Mouse (Mus musculus): ENCODE measurements around the gene Gm9945.

DNA sequence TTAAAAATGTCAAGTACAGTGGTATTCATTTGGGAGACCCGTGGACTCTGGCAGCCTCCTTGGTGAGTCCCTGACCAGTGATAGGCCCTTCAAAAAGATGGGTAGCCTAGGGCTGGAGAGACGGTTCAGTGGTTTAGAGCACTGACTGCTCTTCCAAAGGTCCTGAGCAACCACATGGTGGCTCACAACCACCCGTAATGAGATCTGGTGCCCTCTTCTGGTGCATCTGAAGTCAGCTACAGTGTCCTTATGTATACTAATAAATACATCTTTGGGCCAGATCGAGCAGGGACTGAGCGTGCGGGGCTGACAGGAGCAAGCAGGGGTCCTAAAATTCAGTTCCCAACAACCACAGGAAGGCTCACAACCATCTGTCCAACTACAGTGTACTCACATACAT lies 36.1 kb upstream of the Gm9945 start:
- TF ChIP-seq POLR2A (IDR thresholded peaks at IDR 0.05; ENCODE audit: low read depth, low read length) (no peak), CTCF (IDR thresholded peaks at IDR 0.05; ENCODE audit: borderline replicate concordance, insufficient read depth, low read length) (peak; percentile 32; the same call in 1 of the 2 replicates)
